Mouse (Mus musculus) stomach, embryonic 15.5 days (tissue): ENCODE data around the gene Lmna. TPM values are rescaled to one million over a fixed set of nuclear protein-coding genes. Genes with fewer than 3 reads are reported as not detected.

Experiments
- ATAC-seq: fragments of 200-750 bp; cut with Nextera tagmentation; 2 replicates; pipeline ENCODE4 v1.8.0; 2017; ENCODE audit warnings: low read depth, moderate number of reproducible peaks, moderate TSS enrichment; ENCODE audit not compliant: insufficient read depth, low FRiP score
- H3K27ac ChIP-seq: fragments of 300-500 bp; sonication (generic); 2 replicates; pipeline ENCODE4 v1.5.1; 2015; ENCODE audit warnings: mild to moderate bottlenecking, inconsistent platforms
- H3K27me3 ChIP-seq: fragments of 300-500 bp; sonication (generic); replicated peaks from 2 replicates; pipeline ENCODE4 v1.6.1; 2015; ENCODE audit warnings: inconsistent platforms
- H3K36me3 ChIP-seq: fragments of 300-500 bp; sonication (generic); 2 replicates; pipeline ENCODE4 v1.6.1; 2015; ENCODE audit warnings: inconsistent platforms
- H3K4me1 ChIP-seq: fragments of 300-500 bp; sonication (generic); 2 replicates; pipeline ENCODE4 v1.6.1; 2015; ENCODE audit warnings: inconsistent platforms
- H3K4me2 ChIP-seq: fragments of 300-500 bp; sonication (generic); 2 replicates; pipeline ENCODE4 v1.6.1; 2015; ENCODE audit warnings: mild to moderate bottlenecking, inconsistent platforms
- H3K4me3 ChIP-seq: fragments of 300-500 bp; sonication (generic); replicated peaks from 2 replicates; pipeline ENCODE4 v1.5.1; 2015; ENCODE audit warnings: inconsistent platforms
- H3K9ac ChIP-seq: fragments of 300-500 bp; sonication (generic); 2 replicates; pipeline ENCODE4 v1.6.1; 2015; ENCODE audit warnings: inconsistent platforms
- H3K9me3 ChIP-seq: fragments of 300-500 bp; sonication (generic); 2 replicates; pipeline ENCODE4 v1.6.1; 2016; ENCODE audit warnings: inconsistent platforms
- WGBS: fragments of 180-500 bp; shearing (Covaris S2); methylation state at CpG from one replicate; pipeline ENCODE4 v1.1.7; 2015; 5-methylcytosine and 5-hydroxymethylcytosine counted together
- polyA plus RNA-seq: library from polyadenylated mRNA; unstranded; fragments of >200 nt; fragmentation: Nextera tagmentation; extraction: Ambion mirVana; gene quantifications from 2 replicates; pipeline ENCODE4 v1.2.1, GENCODE M21; 2015

Gene Lmna
- polyA plus RNA-seq, 1 experiment from 2014 or later: 214 TPM

GRCm38 (mm10) chr3:88537146-88537545 is 27.4 kb upstream of the Lmna start:
- Histone ChIP-seq H3K4me2 (peak overlapping the region; percentile 73; the same call in 1 of the 2 replicates), H3K27ac (peak overlapping the region; percentile 37; the same call in 1 of the 2 replicates), H3K36me3 (peaks cover 26% of the 10 kb centered on the region), H3K4me3 (peak overlapping the region; percentile 25), H3K9me3 (no peaks in the 10 kb centered on the region), H3K9ac (no peak overlapping the region), H3K4me1 (peaks cover 62% of the 10 kb centered on the region), H3K27me3 (no peaks in the 10 kb centered on the region)
- no peak for ATAC-seq
- WGBS: 74% methylated on average over 6 of the region's 6 CpGs

GRCm38 (mm10) chr3:88536103-88536930 is 26.6 kb upstream of the Lmna start:
- Histone ChIP-seq H3K4me3 (peak overlapping the region; percentile 25), H3K27ac (peak overlapping the region; percentile 37; the same call in 1 of the 2 replicates), H3K4me1 (peaks cover 62% of the 10 kb centered on the region), H3K27me3 (no peaks in the 10 kb centered on the region), H3K9me3 (no peaks in the 10 kb centered on the region), H3K4me2 (peak overlapping the region; percentile 73), H3K9ac (no peak overlapping the region), H3K36me3 (peaks cover 26% of the 10 kb centered on the region)
- peak; percentile 56 for ATAC-seq
- 6% methylated on average over 64 of the region's 64 CpGs for WGBS

GRCm38 (mm10) chr3:88535527-88535926 is 25.8 kb upstream of the Lmna start:
- no peak overlapping the region for H3K9ac ChIP-seq
- H3K4me1 ChIP-seq: peaks cover 64% of the 10 kb centered on the region
- H3K9me3 ChIP-seq: no peaks in the 10 kb centered on the region
- H3K4me3 ChIP-seq: no peak overlapping the region
- ATAC-seq: no peak
- H3K27ac ChIP-seq: no peak overlapping the region
- WGBS: 53% methylated on average over 4 of the region's 4 CpGs
- peaks cover 25% of the 10 kb centered on the region for H3K36me3 ChIP-seq
- peak overlapping the region; percentile 73 for H3K4me2 ChIP-seq
- H3K27me3 ChIP-seq: no peaks in the 10 kb centered on the region

- Histone ChIP-seq H3K27me3 (no peaks in the 10 kb centered on the region), H3K27ac (no peak overlapping the region), H3K36me3 (peaks cover 19% of the 10 kb centered on the region), H3K4me2 (peak overlapping the region; percentile 73), H3K9ac (no peak overlapping the region), H3K9me3 (no peaks in the 10 kb centered on the region), H3K4me1 (peaks cover 68% of the 10 kb centered on the region), H3K4me3 (peak overlapping the region; percentile 90)
- WGBS: 31% methylated on average over 3 of the region's 3 CpGs
- no peak for ATAC-seq
Measured at GRCm38 (mm10) chr3:88535005-88535404, 25.2 kb upstream of the Lmna start.

GRCm38 (mm10) chr3:88533706-88534105 is 23.9 kb upstream of the Lmna start:
- Histone ChIP-seq H3K27ac (peak overlapping the region; percentile 94), H3K4me2 (peak overlapping the region; percentile 73), H3K9me3 (no peaks in the 10 kb centered on the region), H3K27me3 (no peaks in the 10 kb centered on the region), H3K4me1 (peaks cover 71% of the 10 kb centered on the region), H3K36me3 (peaks cover 16% of the 10 kb centered on the region), H3K9ac (peak overlapping the region; percentile 87), H3K4me3 (peak overlapping the region; percentile 90)
- ATAC-seq: no peak
- WGBS: 2% methylated on average over 4 of the region's 5 CpGs

- peaks cover 68% of the 10 kb centered on the region for H3K4me1 ChIP-seq
- WGBS: under 1% methylated on average over 39 of the region's 40 CpGs
Measured at GRCm38 (mm10) chr3:88532689-88533511, 23.1 kb upstream of the Lmna start.

GRCm38 (mm10) chr3:88532299-88532674 is 22.5 kb upstream of the Lmna start, which contains the start of gene Mex3a:
Gene Mex3a (plus strand): TSS chr3:88532395.
- H3K4me3 ChIP-seq: peak within 1 kb of the TSS; percentile 90
- no peaks in the 10 kb centered on the region for H3K9me3 ChIP-seq
- H3K4me1 ChIP-seq: peaks cover 68% of the 10 kb centered on the region
- H3K4me2 ChIP-seq: peak within 1 kb of the TSS; percentile 73
- peak within 1 kb of the TSS; percentile 94 for H3K27ac ChIP-seq
- ATAC-seq: no peak
- peak within 1 kb of the TSS; percentile 87 for H3K9ac ChIP-seq
- no peaks in the 10 kb centered on the region for H3K27me3 ChIP-seq
- 0% methylated on average over 13 of the region's 31 CpGs for WGBS
- peaks cover 4% of the 10 kb centered on the region; the same call in 1 of the 2 replicates for H3K36me3 ChIP-seq

More at GRCm38 (mm10) chr3:88532689-88533511, 23.1 kb upstream of the Lmna start:
- Histone ChIP-seq H3K4me2 (peak overlapping the region; percentile 73), H3K27me3 (no peaks in the 10 kb centered on the region), H3K9ac (peak overlapping the region; percentile 87), H3K9me3 (no peaks in the 10 kb centered on the region), H3K27ac (peak overlapping the region; percentile 94), H3K36me3 (peaks cover 8% of the 10 kb centered on the region), H3K4me3 (peak overlapping the region; percentile 90)
- ATAC-seq: peak; percentile 11

GRCm38 (mm10) chr3:88531348-88532298 is 21.9 kb upstream of the Lmna start:
- H3K9ac ChIP-seq: peak overlapping the region; percentile 87
- H3K27ac ChIP-seq: peak overlapping the region; percentile 94
- under 1% methylated on average over 61 of the region's 63 CpGs for WGBS
- H3K36me3 ChIP-seq: no peaks in the 10 kb centered on the region
- H3K4me2 ChIP-seq: peak overlapping the region; percentile 73
- H3K27me3 ChIP-seq: no peaks in the 10 kb centered on the region
- peak; percentile 78 for ATAC-seq
- H3K4me1 ChIP-seq: peaks cover 62% of the 10 kb centered on the region
- H3K9me3 ChIP-seq: no peaks in the 10 kb centered on the region
- H3K4me3 ChIP-seq: peak overlapping the region; percentile 90

- H3K27ac ChIP-seq: peak overlapping the region; percentile 94
- H3K27me3 ChIP-seq: no peaks in the 10 kb centered on the region
- peak overlapping the region; percentile 90 for H3K4me3 ChIP-seq
- peak overlapping the region; percentile 73 for H3K4me2 ChIP-seq
- no peaks in the 10 kb centered on the region for H3K9me3 ChIP-seq
- no peak for ATAC-seq
- H3K9ac ChIP-seq: peak overlapping the region; percentile 19; the same call in 1 of the 2 replicates
- H3K4me1 ChIP-seq: peaks cover 54% of the 10 kb centered on the region
- no peaks in the 10 kb centered on the region for H3K36me3 ChIP-seq
- WGBS: 12% methylated on average over 11 of the region's 11 CpGs
Measured at GRCm38 (mm10) chr3:88530082-88530864, 20.5 kb upstream of the Lmna start.

GRCm38 (mm10) chr3:88529204-88530000 is 19.6 kb upstream of the Lmna start:
- no peak overlapping the region for H3K9ac ChIP-seq
- WGBS: 44% methylated on average over 7 of the region's 7 CpGs
- no peak for ATAC-seq
- no peaks in the 10 kb centered on the region for H3K36me3 ChIP-seq
- H3K27me3 ChIP-seq: no peaks in the 10 kb centered on the region
- H3K4me1 ChIP-seq: peaks cover 45% of the 10 kb centered on the region
- H3K4me2 ChIP-seq: peak overlapping the region; percentile 73
- H3K9me3 ChIP-seq: no peaks in the 10 kb centered on the region
- H3K27ac ChIP-seq: peak overlapping the region; percentile 21; the same call in 1 of the 2 replicates
- H3K4me3 ChIP-seq: peak overlapping the region; percentile 90
